Mouse (Mus musculus) gastrocnemius, adult 18-20 months (tissue): ENCODE results near the gene Atp6ap2. TPM values are rescaled to one million over a fixed set of nuclear protein-coding genes. Genes with fewer than 3 reads are reported as not detected.
"Not testable (repeated sequence)": the region's sequence is repeated elsewhere in the genome, so short reads cannot be mapped to it uniquely, and the experiment has no call there.

Experiments
- DNase-seq: peaks from one replicate; pipeline ENCODE4 v3.0.0; 2021; ENCODE audit warnings: low spot score
- long read RNA-seq, 2 experiments: library from polyadenylated mRNA; stranded (forward); transcript quantifications; one replicate each; pipeline ENCODE4 v2.0.0; 2021
- total RNA-seq, 2 experiments: library from RNA; stranded (reverse); gene quantifications; 2 replicates each; pipeline ENCODE4 v1.2.3; 2021

Gene Atp6ap2
- 10 to 100 TPM; 12.3 to 17.3 TPM for total RNA-seq
- long read RNA-seq, experiment 1, transcript Atp6ap2-201 (9 exons, 2,324 nt) = major isoform, 19 of 21 reads
- long read RNA-seq, experiment 1, partial matches to known transcripts = 2 of 21 reads
- long read RNA-seq, experiment 1, other reads (novel, unspliced or antisense) = 0 of 21 reads
- long read RNA-seq, experiment 2, transcript Atp6ap2-201 (9 exons, 2,324 nt) = major isoform, 21 of 21 reads
- long read RNA-seq, experiment 2, partial matches to known transcripts = 0 of 21 reads
- long read RNA-seq, experiment 2, other reads (novel, unspliced or antisense) = 0 of 21 reads

DNA sequence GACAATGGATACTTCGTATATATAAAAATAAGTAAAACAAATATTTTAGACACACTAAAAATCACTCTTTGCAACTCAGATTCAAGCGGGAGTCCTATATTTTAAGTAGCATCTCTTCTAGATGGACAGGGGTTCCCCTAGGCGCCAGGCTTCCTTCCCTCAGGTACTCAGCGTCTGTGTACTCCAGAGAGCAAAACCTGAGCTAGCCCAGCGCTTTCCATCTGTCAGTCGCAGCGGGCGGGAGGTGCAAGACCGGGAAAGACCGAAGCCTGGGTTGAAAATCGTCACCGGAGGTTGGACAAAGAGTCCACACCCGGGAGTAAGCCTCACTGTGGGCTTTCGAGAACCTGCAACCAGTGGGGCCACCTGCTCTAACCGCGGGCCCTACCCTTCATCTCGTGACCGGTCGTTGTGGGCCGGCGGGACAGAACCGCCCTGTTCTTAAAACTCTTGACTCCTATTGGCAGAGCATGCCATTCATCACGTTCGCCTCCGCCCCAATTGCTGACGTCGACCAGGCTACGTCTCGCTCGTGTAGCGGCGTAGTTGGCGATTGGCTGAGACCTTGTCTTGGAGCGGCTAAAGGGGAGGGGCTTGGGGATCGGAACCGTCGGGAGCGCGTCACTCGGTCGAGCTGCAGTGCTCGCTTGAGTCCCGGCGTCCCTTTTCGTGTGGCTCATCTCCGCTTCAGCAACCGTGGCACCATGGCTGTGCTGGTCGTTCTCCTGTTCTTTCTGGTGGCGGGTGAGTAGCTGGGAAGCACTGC is at the start of gene Atp6ap2:
Atp6ap2 (plus strand) TSS at position 610 of the 766 bp plus-strand sequence.
- peak; percentile 93 for DNase-seq

GRCm38 (mm10) chrX:12544417-12544816 is 43.2 kb upstream of the Atp6ap2 start:
- DNase-seq = no peak

DNA sequence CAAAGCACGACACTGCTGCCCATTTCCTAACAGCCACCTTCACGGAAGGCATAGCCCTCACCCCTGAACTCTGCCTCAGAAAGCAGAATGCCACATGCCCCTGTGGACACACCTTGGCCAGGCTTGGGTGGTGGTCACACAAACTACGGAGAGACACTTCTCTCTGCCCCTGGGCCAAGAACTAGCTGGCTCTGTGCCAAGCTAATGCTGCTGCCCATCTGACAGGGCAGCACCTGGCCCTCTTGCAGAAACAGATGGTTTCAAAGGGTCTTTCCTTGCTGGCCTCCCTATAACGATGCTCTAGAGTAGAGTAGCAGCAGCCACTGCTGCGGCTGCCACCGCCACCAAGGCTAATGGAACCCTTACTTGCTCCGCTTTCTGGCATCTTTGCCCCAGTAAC is 30.5 kb upstream of the Atp6ap2 start:
- DNase-seq = no peak

- no peak for DNase-seq
Measured at GRCm38 (mm10) chrX:12571407-12571806, 16.2 kb upstream of the Atp6ap2 start.

- no peak for DNase-seq
Measured at GRCm38 (mm10) chrX:12577936-12578335, 9.7 kb upstream of the Atp6ap2 start.

DNA sequence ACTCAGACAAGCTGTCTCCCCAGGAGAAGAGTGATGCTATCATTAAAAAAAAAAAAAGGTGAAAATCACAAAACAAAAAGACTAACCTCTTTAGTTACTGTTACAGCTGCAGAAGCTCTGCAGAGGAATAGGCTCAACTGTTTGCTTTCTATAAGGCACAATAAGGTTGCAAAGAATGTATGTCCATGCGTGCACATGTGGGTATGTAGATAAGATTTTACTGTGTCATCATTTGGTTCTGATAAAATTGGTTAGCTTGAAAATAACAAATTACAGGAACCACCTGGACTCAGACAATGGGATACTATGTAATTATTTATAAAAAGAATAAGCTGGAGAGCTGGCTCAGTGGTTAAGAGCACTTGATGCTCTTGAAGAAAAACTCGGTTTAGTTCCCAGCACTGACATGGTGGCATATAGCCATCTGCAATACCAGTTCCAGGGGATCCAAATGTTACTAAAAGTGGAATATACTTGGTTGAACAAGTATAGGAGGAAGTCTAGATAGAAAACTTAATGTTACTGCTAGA is 9.2 kb upstream of the Atp6ap2 start:
- DNase-seq = no peak

DNA sequence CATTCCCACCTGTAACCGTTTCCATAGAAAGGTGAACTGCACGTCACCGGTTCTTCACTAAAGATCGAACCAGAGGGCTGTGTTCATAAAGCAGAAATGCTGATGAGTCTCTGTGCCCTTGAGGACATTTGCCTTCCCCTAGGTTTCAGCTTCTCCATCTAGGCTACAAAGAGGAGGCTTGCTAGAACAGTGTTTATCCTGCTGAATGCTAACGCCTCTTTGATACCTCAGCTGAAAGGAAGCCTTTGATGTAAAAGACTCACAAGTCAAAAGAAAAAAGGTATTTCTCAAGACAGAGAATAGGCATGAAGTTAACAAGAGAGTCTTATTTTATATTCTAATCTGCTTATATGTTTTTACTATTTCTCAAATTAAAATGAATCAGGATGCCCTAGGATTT is 4.3 kb upstream of the Atp6ap2 start:
- no peak for DNase-seq

- DNase-seq = no peak
Measured at GRCm38 (mm10) chrX:12587958-12588355, 356 bp downstream of the Atp6ap2 start.

DNA sequence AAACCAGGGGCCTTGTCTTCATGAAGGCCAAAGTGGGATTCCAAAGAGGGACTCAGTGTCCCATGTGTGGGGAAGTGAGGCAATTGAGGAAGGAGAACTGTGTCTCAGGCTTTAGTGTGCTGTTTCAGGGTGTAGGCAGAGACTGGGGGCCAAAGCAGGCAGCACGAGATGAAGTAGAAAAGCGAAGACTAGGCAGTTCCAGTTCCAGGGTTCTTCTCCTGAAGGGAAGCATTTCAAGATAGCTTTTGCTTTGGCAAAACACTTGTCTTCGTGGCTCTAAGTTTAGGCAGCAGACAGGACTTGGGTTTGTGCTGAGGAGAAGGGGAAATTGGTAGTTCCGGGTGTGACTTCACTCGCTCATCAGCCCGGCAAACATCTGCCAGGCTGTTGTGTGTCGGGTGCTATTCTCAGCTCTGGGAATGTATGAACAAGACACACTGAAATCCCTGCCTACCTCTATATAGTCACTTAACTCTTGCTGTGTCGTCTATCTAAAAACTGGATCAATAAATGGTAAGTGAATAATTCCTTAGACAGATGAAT is 3.9 kb downstream of the Atp6ap2 start:
- DNase-seq = no peak

DNA sequence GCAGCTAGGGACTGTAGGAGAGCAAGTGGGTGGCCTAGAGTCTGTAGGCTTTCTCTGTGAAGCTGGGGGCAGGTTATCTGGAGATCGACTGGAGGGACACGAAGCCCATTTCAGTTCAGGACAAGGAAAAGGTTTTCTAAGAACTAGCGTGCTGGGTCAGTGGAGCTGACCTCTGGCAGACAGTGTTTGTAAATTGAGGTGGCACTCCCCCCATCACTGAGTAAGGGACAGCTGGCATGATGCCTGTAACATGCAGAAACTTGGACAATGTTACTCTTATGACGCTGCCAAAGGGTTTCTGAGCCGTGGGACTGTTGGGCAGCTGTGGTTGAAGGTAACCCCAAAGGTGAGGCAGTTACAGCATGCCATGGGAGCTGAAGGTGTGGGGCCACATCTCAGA is 4.4 kb downstream of the Atp6ap2 start:
- DNase-seq = peak; percentile 1

GRCm38 (mm10) chrX:12593824-12594223 is 6.2 kb downstream of the Atp6ap2 start:
- no peak for DNase-seq

- DNase-seq = not testable (repeated sequence)
Measured at GRCm38 (mm10) chrX:12610541-12610940, 22.9 kb downstream of the Atp6ap2 start.

DNA sequence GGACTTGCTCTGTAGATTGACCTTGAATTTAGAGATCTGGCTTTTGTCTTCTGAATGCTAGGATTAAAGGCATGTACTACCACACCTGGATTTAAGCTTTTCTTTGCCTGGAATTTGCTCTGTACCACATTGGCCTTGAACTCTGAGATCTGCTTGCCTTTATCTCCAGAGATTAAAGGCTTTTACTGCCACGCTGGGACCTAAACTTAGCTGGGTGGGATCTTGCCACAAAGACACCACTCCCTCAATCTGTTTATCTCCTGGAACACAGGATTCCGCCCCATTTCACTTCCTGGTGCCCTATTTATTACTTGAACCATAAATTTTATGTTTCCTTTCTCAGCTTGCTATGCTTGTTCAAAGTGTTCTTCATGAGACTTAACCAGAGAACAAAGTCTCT is 23.6 kb downstream of the Atp6ap2 start:
- no peak for DNase-seq

- not testable (repeated sequence) for DNase-seq
Measured at GRCm38 (mm10) chrX:12612360-12612759, 24.8 kb downstream of the Atp6ap2 start.

GRCm38 (mm10) chrX:12625131-12625530 is 37.5 kb downstream of the Atp6ap2 start:
- no peak for DNase-seq

DNA sequence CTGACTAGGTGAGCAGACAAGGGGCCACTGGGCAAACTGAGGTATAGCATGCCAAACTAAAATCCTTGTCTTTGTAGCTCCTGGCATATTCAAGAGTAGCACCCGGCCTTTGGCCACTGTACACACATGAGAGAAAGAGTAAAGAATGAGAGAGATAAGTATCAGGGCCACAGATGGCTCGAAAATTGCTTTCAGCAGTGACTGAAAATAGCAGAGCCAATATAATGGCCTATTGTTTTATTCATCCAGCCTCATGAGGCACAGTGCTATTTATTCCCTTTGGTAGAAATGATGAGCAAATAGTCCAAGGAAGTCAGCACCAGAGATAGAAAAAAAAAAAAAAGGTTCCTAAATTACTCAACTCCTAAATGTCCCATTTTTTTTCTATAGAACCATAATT is 57.4 kb downstream of the Atp6ap2 start:
- DNase-seq = no peak

GRCm38 (mm10) chrX:12645531-12646304 is 58.1 kb downstream of the Atp6ap2 start:
- DNase-seq = no peak

DNA sequence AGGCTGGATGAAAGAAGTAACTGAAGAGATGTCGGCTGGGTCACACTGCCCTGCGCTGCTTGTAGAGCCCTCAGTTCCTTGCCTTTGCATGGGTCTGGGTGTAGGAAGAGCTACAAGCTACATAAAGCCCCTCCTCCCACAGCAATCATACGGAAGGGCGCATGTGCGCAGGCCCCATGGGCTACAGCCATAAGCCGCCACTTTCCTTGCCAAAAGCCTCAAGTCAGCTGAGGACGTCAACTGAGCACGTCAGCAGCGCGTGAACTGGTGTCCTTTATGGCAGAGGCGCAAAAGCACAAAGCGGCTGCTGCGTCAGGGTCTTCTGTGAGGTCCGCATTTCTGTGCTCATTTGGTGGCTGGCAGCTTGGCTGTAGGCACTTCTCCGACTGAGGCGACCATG is 64.3 kb downstream of the Atp6ap2 start:
- no peak for DNase-seq

DNA sequence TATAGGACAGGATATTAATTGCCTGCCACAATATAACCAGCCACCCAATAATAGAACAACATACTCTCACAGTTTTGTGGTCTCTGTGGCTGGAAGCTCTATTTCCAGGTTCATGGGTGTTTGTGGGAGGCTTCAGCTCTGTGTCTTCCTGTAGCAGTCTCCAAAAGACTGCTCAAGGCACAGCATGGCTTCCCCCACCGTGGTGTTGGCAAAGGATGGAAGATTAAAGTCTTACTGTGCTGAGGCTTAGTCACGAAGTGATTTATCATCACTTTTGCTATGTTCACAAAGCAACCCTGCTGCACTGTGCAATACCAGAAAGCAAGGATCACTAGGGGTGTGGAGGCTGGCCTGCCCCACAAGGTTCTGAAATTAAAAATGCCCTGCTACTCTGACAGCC is 66.3 kb downstream of the Atp6ap2 start:
- no peak for DNase-seq
